Mouse (Mus musculus) stomach, embryonic 14.5 days (tissue): ENCODE measurements at regions not wholly inside any gene's neighbourhood (a gene's known extent, or its start where the extent isn't known, plus 50 kb on each side); places are given as distances from the start of the nearest gene placed in this dataset.

Experiments
- ATAC-seq: fragments of 200-750 bp; cut with Nextera tagmentation; 2 replicates; pipeline ENCODE4 v1.8.0; 2017; ENCODE audit warnings: low read depth, moderate TSS enrichment; ENCODE audit not compliant: insufficient number of reproducible peaks, insufficient read depth, low FRiP score
- H3K27ac ChIP-seq: fragments of 300-500 bp; sonication (generic); 2 replicates; pipeline ENCODE4 v1.5.1; 2014; ENCODE audit warnings: mild to moderate bottlenecking, low read length, moderate library complexity, mixed read lengths
- H3K27me3 ChIP-seq: fragments of 300-500 bp; sonication (generic); 2 replicates; pipeline ENCODE4 v1.6.1; 2014; ENCODE audit warnings: low read length, control low read depth, mixed read lengths; ENCODE audit not compliant: control insufficient read depth, insufficient read depth
- H3K36me3 ChIP-seq: fragments of 300-500 bp; sonication (generic); 2 replicates; pipeline ENCODE4 v1.6.1; 2014; ENCODE audit warnings: mild to moderate bottlenecking, control low read depth, low read length, moderate library complexity, mixed read lengths; ENCODE audit not compliant: control insufficient read depth, insufficient read depth
- H3K4me1 ChIP-seq: fragments of 300-500 bp; sonication (generic); 2 replicates; pipeline ENCODE4 v1.6.1; 2014; ENCODE audit warnings: low read length, control low read depth, mixed read lengths; ENCODE audit not compliant: control insufficient read depth, insufficient read depth
- H3K4me2 ChIP-seq: fragments of 300-500 bp; sonication (generic); replicated peaks from 2 replicates; pipeline ENCODE4 v1.6.1; 2014; ENCODE audit warnings: low read depth, low read length, control low read depth
- H3K4me3 ChIP-seq: fragments of 300-500 bp; sonication (generic); 2 replicates; pipeline ENCODE4 v1.5.1; 2014; ENCODE audit warnings: low read depth, low read length, control low read depth
- H3K9ac ChIP-seq: fragments of 300-500 bp; sonication (generic); replicated peaks from 2 replicates; pipeline ENCODE4 v1.6.1; 2014; ENCODE audit warnings: low read depth, mild to moderate bottlenecking, control low read depth, low read length, moderate library complexity, mixed read lengths
- H3K9me3 ChIP-seq: fragments of 300-500 bp; sonication (generic); 2 replicates; pipeline ENCODE4 v1.6.1; 2016; ENCODE audit warnings: low read depth, low read length, control low read depth; ENCODE audit not compliant: control insufficient read depth
- WGBS: fragments of 180-500 bp; shearing (Covaris S2); extraction: QIAGEN DNeasy Blood & Tissue Kit; methylation state at CpG from one replicate; pipeline ENCODE4 v1.1.7; 2014; 5-methylcytosine and 5-hydroxymethylcytosine counted together

DNA sequence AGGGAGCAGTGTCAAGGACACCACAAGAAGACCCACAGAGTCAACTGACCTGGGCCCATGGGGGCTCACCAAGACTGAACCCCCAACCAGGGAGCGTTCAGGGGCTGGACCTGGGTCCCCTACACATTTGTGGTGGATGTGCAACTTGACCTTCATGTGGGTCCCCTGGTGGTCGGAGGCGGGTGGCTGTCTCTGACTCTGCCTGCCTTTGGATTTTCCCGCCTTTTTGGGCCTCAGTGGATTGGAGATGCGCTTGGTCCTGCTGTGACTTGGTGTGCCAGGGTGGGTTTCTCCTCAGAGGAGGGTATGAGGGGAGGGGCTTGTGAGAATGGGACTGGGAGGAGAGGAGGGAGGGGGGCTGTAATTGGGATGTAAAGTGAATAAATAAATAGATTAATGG lies 99.3 kb upstream of the Armc2 start:
- WGBS, result 96% methylated on average over 5 of the region's 5 CpGs
- Histone ChIP-seq H3K27me3 (no peaks in the 10 kb centered on the region), H3K4me3 (no peak overlapping the region), H3K36me3 (no peaks in the 10 kb centered on the region), H3K27ac (no peak overlapping the region), H3K9ac (no peak overlapping the region), H3K4me1 (no peaks in the 10 kb centered on the region), H3K4me2 (no peak overlapping the region), H3K9me3 (no peaks in the 10 kb centered on the region; the same call in 1 of the 2 replicates)
- ATAC-seq, result no peak

DNA sequence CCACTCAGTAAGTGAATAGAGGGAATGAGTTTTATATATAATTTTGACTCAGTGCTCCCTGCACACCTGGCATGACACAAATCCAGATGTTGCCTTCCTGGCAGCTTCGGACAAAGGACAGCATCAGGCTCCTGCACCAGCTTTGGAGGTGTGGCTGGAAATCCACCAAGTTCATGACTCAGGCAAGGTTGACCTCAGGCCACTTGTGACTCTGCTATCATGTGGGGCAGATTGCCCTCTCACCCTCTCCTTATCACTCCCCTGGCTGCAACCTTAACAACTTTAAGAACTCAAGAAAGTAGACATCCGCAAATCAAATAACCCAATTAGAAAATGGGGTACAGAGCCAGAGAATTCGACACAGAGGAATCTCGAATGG lies 97.7 kb upstream of the Armc2 start:
- Histone ChIP-seq H3K27ac (no peak overlapping the region), H3K9ac (no peak overlapping the region), H3K9me3 (no peaks in the 10 kb centered on the region; the same call in 1 of the 2 replicates), H3K27me3 (no peaks in the 10 kb centered on the region), H3K4me1 (no peaks in the 10 kb centered on the region), H3K4me2 (no peak overlapping the region), H3K4me3 (no peak overlapping the region), H3K36me3 (no peaks in the 10 kb centered on the region)
- no peak for ATAC-seq
- WGBS, result 88% methylated on average over 4 of the region's 4 CpGs

GRCm38 (mm10) chr10:42115224-42115919 lies 97.1 kb upstream of the Armc2 start:
- Histone ChIP-seq H3K27me3 (no peaks in the 10 kb centered on the region), H3K9ac (no peak overlapping the region), H3K4me2 (no peak overlapping the region), H3K9me3 (no peaks in the 10 kb centered on the region; the same call in 1 of the 2 replicates), H3K27ac (no peak overlapping the region), H3K4me3 (no peak overlapping the region), H3K36me3 (no peaks in the 10 kb centered on the region), H3K4me1 (no peaks in the 10 kb centered on the region)
- 83% methylated on average over 4 of the region's 4 CpGs for WGBS
- ATAC-seq, result no peak

DNA sequence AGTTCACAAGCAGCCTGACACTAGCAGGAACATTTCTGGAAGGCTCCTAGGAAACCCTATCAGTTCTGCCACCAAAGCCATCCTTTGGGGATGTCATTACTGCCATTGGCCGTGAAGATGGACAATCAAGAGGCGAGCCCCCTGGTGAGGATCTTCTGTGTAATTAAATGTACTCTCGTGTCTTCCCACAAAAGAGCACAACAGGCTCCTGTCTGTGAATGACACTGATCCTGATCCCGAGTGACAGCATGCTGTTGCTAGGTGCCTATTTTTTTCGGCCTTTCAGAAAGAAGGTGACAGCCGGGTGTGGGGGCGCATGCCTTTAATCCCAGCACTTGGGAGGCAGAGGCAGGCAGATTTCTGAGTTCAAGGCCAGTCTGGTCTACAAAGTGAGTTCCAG lies 92.5 kb upstream of the Armc2 start:
- ATAC-seq, result no peak
- Histone ChIP-seq H3K36me3 (no peaks in the 10 kb centered on the region), H3K4me1 (0 out of 2 replicates have a peak, but pooled peaks cover 3% of the 10 kb centered on the region), H3K9me3 (no peaks in the 10 kb centered on the region; the same call in 1 of the 2 replicates), H3K27ac (no peak overlapping the region), H3K9ac (no peak overlapping the region), H3K4me3 (no peak overlapping the region), H3K27me3 (no peaks in the 10 kb centered on the region), H3K4me2 (no peak overlapping the region)
- 87% methylated on average over 7 of the region's 7 CpGs for WGBS

DNA sequence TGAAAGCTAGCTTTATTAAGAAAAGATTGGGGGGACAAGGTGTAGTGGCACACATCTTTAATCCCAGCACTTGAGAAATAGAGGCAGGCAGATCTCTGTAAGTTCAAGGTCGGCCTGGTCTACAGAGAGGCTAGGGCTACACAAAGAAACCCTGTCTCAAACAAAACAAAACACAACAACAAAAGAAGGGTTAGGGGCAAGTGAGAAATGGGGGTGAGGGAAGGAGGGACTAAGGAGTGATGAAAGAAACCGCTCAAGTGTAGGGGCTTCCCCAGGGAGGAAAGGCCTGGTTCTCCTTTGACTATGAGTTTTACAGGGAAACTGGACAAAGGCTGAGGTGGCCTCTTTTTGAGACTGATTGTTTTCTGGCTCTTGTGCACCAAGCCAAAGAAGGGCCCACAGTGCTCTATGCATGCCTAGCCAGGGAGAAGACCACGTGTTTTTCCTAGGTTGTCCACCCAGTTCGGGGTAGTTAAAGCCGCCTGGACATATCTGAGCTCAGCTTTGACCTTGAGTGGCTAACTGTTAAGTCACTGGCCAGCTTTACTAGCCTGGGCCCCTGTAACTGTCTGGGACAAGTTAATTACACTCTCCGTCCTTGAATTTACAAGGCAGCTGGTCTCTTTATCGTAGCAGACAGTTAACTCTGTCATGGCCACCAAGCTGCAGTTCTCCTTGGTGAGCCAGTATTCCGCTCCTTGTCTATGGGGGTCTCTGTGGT lies 90.2 kb upstream of the Armc2 start:
- Histone ChIP-seq H3K4me2 (no peak overlapping the region), H3K4me3 (no peak overlapping the region), H3K9me3 (peaks cover 3% of the 10 kb centered on the region; the same call in 1 of the 2 replicates), H3K4me1 (0 out of 2 replicates have a peak, but pooled peaks cover 3% of the 10 kb centered on the region), H3K9ac (no peak overlapping the region), H3K27ac (no peak overlapping the region), H3K27me3 (no peaks in the 10 kb centered on the region), H3K36me3 (no peaks in the 10 kb centered on the region)
- no peak for ATAC-seq
- 60% methylated on average over 8 of the region's 8 CpGs for WGBS

DNA sequence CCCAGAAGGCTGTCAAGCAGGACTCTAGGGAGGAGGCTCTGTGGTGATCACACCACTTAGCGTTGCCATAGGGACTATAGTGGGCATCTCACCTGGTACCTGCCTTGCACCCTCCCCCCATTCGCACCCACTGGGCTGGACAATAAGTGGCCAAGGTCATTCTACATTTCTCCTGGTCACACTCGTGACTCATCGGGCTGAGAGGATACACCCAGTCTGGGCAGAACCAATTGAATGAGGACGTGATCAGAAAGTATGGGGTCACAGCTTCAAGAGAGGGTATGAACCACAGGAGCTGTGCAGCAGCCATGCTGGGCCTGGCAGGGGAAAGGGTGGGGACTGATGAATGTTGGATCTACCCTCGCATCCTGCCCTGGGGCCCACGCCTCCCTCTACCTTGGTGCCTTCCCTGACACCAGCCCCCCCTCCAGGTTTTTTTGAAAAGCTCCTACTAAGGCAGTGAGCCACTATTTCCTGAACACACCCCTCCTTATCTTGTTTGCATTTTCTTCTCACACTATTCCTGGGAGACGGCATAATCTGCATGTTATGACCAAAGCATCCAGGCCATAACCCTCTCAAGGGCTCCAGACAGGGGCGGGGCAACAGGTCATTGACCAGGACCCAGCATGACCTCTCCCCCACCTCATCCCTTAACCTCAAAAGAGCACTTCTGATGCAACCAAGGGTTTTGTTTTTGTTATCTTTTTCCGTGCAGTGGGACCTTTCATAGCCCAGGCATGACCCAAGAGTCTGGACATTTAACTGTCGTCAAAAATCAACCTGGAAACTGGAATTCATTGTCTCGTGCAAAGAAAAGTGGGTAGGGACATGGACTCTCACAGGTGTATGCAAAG lies 89.4 kb upstream of the Armc2 start:
- WGBS, result 75% methylated on average over 12 of the region's 12 CpGs
- no peak overlapping the region for H3K9ac ChIP-seq
- no peak overlapping the region for H3K4me2 ChIP-seq
- H3K27me3 ChIP-seq, result no peaks in the 10 kb centered on the region
- no peak overlapping the region for H3K27ac ChIP-seq
- H3K9me3 ChIP-seq, result peaks cover 3% of the 10 kb centered on the region; the same call in 1 of the 2 replicates
- no peak overlapping the region for H3K4me3 ChIP-seq
- H3K36me3 ChIP-seq, result no peaks in the 10 kb centered on the region
- no peak for ATAC-seq
- 0 out of 2 replicates have a peak, but pooled peaks cover 3% of the 10 kb centered on the region for H3K4me1 ChIP-seq

DNA sequence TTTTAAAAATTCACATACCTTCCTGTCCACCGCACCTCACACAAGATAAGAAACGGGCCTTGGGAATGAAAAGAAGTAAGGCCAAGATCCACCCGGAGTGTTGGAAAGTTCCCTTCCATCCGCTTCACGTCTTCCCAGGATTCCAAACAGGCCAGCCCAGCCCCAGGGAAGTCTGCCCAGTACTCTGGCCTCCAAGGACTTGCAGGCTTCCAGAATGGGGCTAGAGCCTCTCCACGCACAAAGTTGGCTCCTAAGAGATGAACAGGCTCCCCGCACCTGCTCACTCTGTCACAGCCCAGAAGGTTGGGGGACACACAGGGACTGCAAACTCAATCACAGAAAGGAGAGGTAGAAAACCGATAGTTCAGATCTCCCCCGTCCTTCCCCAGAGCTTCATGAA lies 88.4 kb upstream of the Armc2 start:
- Histone ChIP-seq H3K9ac (no peak overlapping the region), H3K4me2 (no peak overlapping the region), H3K9me3 (peaks cover 3% of the 10 kb centered on the region; the same call in 1 of the 2 replicates), H3K4me3 (no peak overlapping the region), H3K4me1 (0 out of 2 replicates have a peak, but pooled peaks cover 3% of the 10 kb centered on the region), H3K27me3 (no peaks in the 10 kb centered on the region), H3K27ac (no peak overlapping the region), H3K36me3 (no peaks in the 10 kb centered on the region)
- 81% methylated on average over 9 of the region's 9 CpGs for WGBS
- no peak for ATAC-seq

DNA sequence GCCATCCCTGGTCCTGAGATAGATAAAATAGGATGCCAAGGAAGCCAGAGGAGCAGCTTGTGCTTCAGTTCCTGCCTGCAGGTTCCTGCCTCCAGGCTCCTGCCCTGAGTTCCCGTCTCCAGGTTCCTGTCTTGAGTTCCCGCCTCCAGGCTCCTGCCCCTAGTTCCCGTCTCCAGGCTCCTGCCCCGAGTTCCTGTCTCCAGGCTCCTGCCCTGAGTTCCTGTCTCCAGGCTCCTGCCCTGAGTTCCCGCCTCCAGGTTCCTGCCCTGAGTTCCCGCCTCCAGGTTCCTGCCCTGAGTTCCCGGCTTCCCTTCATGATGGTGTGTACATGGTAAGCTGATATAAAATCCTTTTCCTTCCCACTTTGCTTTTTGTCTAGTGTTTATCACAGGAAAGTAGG lies 86.8 kb upstream of the Armc2 start:
- Histone ChIP-seq H3K4me3 (no peak overlapping the region), H3K36me3 (no peaks in the 10 kb centered on the region), H3K27me3 (no peaks in the 10 kb centered on the region), H3K4me2 (no peak overlapping the region), H3K9ac (no peak overlapping the region), H3K27ac (no peak overlapping the region), H3K4me1 (0 out of 2 replicates have a peak, but pooled peaks cover 3% of the 10 kb centered on the region), H3K9me3 (peaks cover 3% of the 10 kb centered on the region; the same call in 1 of the 2 replicates)
- 90% methylated on average over 7 of the region's 7 CpGs for WGBS
- no peak for ATAC-seq
